Mouse (Mus musculus): ENCODE results near the gene St13. TPM values are rescaled to one million over a fixed set of nuclear protein-coding genes. Genes with fewer than 3 reads are reported as not detected.

Gene St13
- polyA plus RNA-seq (2014; fragmentation: Nextera tagmentation; extraction: Ambion mirVana) = 193 and 194 TPM in 2 replicates

DNA sequence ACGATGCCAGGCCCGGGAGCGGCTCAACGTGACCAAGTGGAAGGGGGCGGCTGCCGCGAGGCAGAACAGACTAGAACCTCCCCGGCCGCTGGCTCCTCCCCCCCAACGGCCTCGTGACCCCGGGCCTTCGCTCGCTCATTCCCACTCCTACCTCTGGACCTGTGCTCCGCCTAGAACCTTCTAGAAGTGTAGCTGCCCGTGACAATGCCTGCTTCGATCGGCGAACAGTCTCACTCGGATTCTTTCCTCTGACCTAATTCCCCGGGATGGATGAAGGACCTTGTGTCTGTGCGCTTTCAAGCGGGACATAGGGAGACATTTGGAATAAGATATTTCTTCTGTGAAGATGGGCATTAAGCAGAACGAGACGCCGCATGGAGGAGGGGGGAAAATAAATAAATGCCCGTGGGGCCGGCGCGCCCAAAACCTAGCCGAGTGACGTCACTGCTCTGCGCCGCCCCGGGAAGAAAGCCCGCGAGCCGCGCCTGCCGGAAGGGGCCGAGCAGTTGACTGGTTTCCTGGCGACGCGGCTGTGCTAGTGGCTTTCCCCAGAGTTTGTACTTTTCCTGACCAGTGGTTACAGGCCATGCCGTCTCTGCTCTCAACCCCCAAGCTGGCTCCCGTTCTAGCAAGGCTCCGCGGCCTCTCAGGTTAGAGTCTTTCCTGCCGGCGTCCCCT lies at the start of gene St13, which contains the start of gene Xpnpep3:
St13 (minus strand) TSS at position 440 of the 678 bp plus-strand sequence.
Xpnpep3 (plus strand) TSS at position 501 of the 678 bp plus-strand sequence.
- H3K4me3 ChIP-seq (ENCODE audit: low read depth, low read length) = peak within 1 kb of the TSS; percentile 56
- H3K9me3 ChIP-seq (ENCODE audit: control insufficient read depth, low read length) = no peaks in the 10 kb centered on the region
- H3K9ac ChIP-seq (ENCODE audit: low read length) = peak within 1 kb of the TSS; percentile 74
- under 1% methylated on average over 46 of the region's 50 CpGs for WGBS
- H3K27me3 ChIP-seq (ENCODE audit: control insufficient read depth, insufficient read depth, low read length) = no peaks in the 10 kb centered on the region
- H3K36me3 ChIP-seq (ENCODE audit: control insufficient read depth, insufficient read depth, low read length) = no peaks in the 10 kb centered on the region
- H3K4me2 ChIP-seq (ENCODE audit: low read depth, low read length, severe bottlenecking) = peak within 1 kb of the TSS; percentile 61
- H3K27ac ChIP-seq (ENCODE audit: low read depth, low read length) = peak within 1 kb of the TSS; percentile 89
- no peaks in the 10 kb centered on the region; the same call in 1 of the 2 replicates for H3K4me1 ChIP-seq (replicated peaks; ENCODE audit: control insufficient read depth, insufficient read depth, low read length)
- ATAC-seq (replicated peaks; ENCODE audit: low FRiP score) = peak; percentile 97
- DNase-seq (ENCODE audit: low spot score) = peak; percentile 97

DNA sequence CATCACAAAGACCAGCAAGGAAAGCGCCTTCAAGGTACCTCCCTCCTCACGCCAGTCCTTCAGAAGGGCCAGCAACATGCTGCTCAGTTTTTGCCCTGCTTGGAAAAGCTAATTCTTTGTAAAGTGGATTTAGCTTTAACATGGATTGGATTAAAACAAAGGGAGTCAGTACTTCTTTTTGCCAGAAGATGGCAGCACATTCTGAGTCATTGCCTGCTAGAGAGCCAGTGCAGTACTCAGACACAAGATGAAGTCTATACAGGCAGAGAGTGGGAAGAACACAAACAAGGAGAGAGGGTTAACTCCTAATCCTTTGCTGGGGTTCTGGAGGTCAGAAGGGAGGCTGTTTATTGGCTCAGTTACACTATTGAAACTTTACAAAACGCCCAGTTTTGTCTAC lies 48.6 kb upstream of the St13 start:
- Histone ChIP-seq H3K4me3 (ENCODE audit: low read depth, low read length) (no peak overlapping the region), H3K4me2 (ENCODE audit: low read depth, low read length, severe bottlenecking) (no peak overlapping the region), H3K27me3 (ENCODE audit: control insufficient read depth, insufficient read depth, low read length) (no peaks in the 10 kb centered on the region), H3K27ac (ENCODE audit: low read depth, low read length) (no peak overlapping the region), H3K9ac (ENCODE audit: low read length) (no peak overlapping the region), H3K9me3 (ENCODE audit: control insufficient read depth, low read length) (no peaks in the 10 kb centered on the region), H3K36me3 (ENCODE audit: control insufficient read depth, insufficient read depth, low read length) (no peaks in the 10 kb centered on the region; the same call in 1 of the 2 replicates), H3K4me1 (replicated peaks; ENCODE audit: control insufficient read depth, insufficient read depth, low read length) (no peaks in the 10 kb centered on the region)
- no peak for DNase-seq (ENCODE audit: low spot score)
- ATAC-seq (replicated peaks; ENCODE audit: low FRiP score) = no peak
- WGBS = 58% methylated on average over 3 of the region's 3 CpGs

GRCm38 (mm10) chr15:81439236-81439635 lies 39.4 kb upstream of the St13 start:
- no peaks in the 10 kb centered on the region for H3K36me3 ChIP-seq (ENCODE audit: control insufficient read depth, insufficient read depth, low read length)
- H3K4me2 ChIP-seq (ENCODE audit: low read depth, low read length, severe bottlenecking) = no peak overlapping the region
- H3K27me3 ChIP-seq (ENCODE audit: control insufficient read depth, insufficient read depth, low read length) = no peaks in the 10 kb centered on the region
- ATAC-seq (replicated peaks; ENCODE audit: low FRiP score) = no peak
- H3K27ac ChIP-seq (ENCODE audit: low read depth, low read length) = no peak overlapping the region
- no peaks in the 10 kb centered on the region for H3K4me1 ChIP-seq (replicated peaks; ENCODE audit: control insufficient read depth, insufficient read depth, low read length)
- no peak for DNase-seq (ENCODE audit: low spot score)
- no peaks in the 10 kb centered on the region for H3K9me3 ChIP-seq (ENCODE audit: control insufficient read depth, low read length)
- H3K9ac ChIP-seq (ENCODE audit: low read length) = no peak overlapping the region
- no peak overlapping the region for H3K4me3 ChIP-seq (ENCODE audit: low read depth, low read length)

GRCm38 (mm10) chr15:81438345-81438744 lies 38.5 kb upstream of the St13 start:
- DNase-seq (ENCODE audit: low spot score) = no peak
- Histone ChIP-seq H3K36me3 (ENCODE audit: control insufficient read depth, insufficient read depth, low read length) (no peaks in the 10 kb centered on the region), H3K4me3 (ENCODE audit: low read depth, low read length) (no peak overlapping the region), H3K9ac (ENCODE audit: low read length) (no peak overlapping the region), H3K9me3 (ENCODE audit: control insufficient read depth, low read length) (no peaks in the 10 kb centered on the region), H3K27ac (ENCODE audit: low read depth, low read length) (no peak overlapping the region), H3K4me2 (ENCODE audit: low read depth, low read length, severe bottlenecking) (no peak overlapping the region), H3K27me3 (ENCODE audit: control insufficient read depth, insufficient read depth, low read length) (no peaks in the 10 kb centered on the region), H3K4me1 (replicated peaks; ENCODE audit: control insufficient read depth, insufficient read depth, low read length) (no peaks in the 10 kb centered on the region)
- 92% methylated on average over 1 of the region's 1 CpGs for WGBS
- ATAC-seq (replicated peaks; ENCODE audit: low FRiP score) = no peak

DNA sequence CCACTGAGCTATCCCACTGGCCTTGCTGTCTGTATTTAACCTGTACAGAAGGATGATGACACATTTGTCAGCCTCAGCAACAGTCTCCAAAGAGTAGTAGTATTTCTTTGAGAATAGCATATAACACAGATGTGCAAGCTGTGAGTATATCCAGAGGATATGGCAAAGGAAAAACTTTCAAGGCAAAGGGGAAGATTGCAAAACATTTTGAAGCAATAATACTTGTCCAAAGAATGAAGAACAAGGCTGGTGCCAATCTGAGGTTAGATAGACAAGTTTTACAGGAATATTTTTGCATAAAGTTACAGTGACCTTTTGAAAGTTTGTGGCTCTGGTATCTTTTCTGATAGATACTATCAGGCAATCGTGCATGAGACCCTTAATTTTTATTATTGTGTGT lies 31.3 kb upstream of the St13 start:
- H3K9me3 ChIP-seq (ENCODE audit: control insufficient read depth, low read length) = no peaks in the 10 kb centered on the region
- ATAC-seq (replicated peaks; ENCODE audit: low FRiP score) (no peak), DNase-seq (ENCODE audit: low spot score) (no peak)
- WGBS = 89% methylated on average over 1 of the region's 1 CpGs
- no peak overlapping the region for H3K4me3 ChIP-seq (ENCODE audit: low read depth, low read length)
- no peaks in the 10 kb centered on the region for H3K27me3 ChIP-seq (ENCODE audit: control insufficient read depth, insufficient read depth, low read length)
- no peaks in the 10 kb centered on the region for H3K4me1 ChIP-seq (replicated peaks; ENCODE audit: control insufficient read depth, insufficient read depth, low read length)
- no peak overlapping the region for H3K4me2 ChIP-seq (ENCODE audit: low read depth, low read length, severe bottlenecking)
- H3K36me3 ChIP-seq (ENCODE audit: control insufficient read depth, insufficient read depth, low read length) = no peaks in the 10 kb centered on the region; the same call in 1 of the 2 replicates
- no peak overlapping the region for H3K9ac ChIP-seq (ENCODE audit: low read length)
- H3K27ac ChIP-seq (ENCODE audit: low read depth, low read length) = no peak overlapping the region

DNA sequence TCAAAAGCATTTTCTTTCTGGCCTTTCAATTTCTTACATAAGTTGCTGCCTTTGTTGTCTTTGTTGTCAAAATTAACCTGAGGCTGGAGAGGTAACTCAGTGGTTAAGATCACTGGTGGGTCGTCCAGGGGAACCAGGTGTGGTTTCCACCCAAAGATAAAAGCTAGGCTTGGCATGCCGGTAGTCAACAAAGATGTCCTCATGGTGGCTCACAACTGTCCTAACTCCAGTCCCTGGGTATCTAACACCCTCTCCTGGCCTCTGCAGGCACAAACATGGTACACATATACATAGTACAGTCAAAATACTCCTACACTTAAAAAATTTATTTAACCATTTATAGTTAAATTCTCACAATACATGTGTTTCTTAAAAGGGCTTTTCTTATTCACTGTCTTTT lies 28.1 kb upstream of the St13 start:
- 92% methylated on average over 2 of the region's 2 CpGs for WGBS
- Histone ChIP-seq H3K4me1 (replicated peaks; ENCODE audit: control insufficient read depth, insufficient read depth, low read length) (no peaks in the 10 kb centered on the region), H3K4me3 (ENCODE audit: low read depth, low read length) (no peak overlapping the region), H3K9me3 (ENCODE audit: control insufficient read depth, low read length) (no peaks in the 10 kb centered on the region), H3K36me3 (ENCODE audit: control insufficient read depth, insufficient read depth, low read length) (no peaks in the 10 kb centered on the region; the same call in 1 of the 2 replicates), H3K27ac (ENCODE audit: low read depth, low read length) (no peak overlapping the region), H3K9ac (ENCODE audit: low read length) (no peak overlapping the region), H3K27me3 (ENCODE audit: control insufficient read depth, insufficient read depth, low read length) (no peaks in the 10 kb centered on the region), H3K4me2 (ENCODE audit: low read depth, low read length, severe bottlenecking) (no peak overlapping the region)
- no peak for DNase-seq (ENCODE audit: low spot score)
- no peak for ATAC-seq (replicated peaks; ENCODE audit: low FRiP score)

DNA sequence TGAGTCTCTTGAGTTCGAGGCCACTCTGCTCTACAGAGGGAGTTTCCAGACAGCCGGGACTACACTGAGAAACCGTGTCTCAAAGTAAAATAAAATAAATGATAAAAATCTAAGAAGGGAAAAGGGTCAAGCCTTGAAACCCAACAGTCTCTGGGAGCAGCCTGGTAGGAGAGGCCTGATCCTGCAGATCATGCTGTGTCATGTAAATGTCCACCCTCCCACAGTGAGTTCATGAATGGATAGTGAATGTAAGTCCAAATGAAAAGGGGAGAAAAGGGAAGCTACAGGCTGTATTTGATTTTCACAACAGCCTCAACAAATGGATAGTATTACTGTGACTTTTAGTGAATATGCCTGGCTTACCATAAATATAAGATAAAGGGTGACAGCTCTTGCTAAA lies 25.4 kb upstream of the St13 start:
- H3K27me3 ChIP-seq (ENCODE audit: control insufficient read depth, insufficient read depth, low read length) = no peaks in the 10 kb centered on the region
- H3K36me3 ChIP-seq (ENCODE audit: control insufficient read depth, insufficient read depth, low read length) = no peaks in the 10 kb centered on the region
- H3K4me3 ChIP-seq (ENCODE audit: low read depth, low read length) = no peak overlapping the region
- no peak for DNase-seq (ENCODE audit: low spot score)
- no peak overlapping the region for H3K9ac ChIP-seq (ENCODE audit: low read length)
- H3K9me3 ChIP-seq (ENCODE audit: control insufficient read depth, low read length) = no peaks in the 10 kb centered on the region
- ATAC-seq (replicated peaks; ENCODE audit: low FRiP score) = no peak
- no peak overlapping the region for H3K4me2 ChIP-seq (ENCODE audit: low read depth, low read length, severe bottlenecking)
- H3K4me1 ChIP-seq (replicated peaks; ENCODE audit: control insufficient read depth, insufficient read depth, low read length) = no peaks in the 10 kb centered on the region
- WGBS = 89% methylated on average over 3 of the region's 3 CpGs
- no peak overlapping the region for H3K27ac ChIP-seq (ENCODE audit: low read depth, low read length)

DNA sequence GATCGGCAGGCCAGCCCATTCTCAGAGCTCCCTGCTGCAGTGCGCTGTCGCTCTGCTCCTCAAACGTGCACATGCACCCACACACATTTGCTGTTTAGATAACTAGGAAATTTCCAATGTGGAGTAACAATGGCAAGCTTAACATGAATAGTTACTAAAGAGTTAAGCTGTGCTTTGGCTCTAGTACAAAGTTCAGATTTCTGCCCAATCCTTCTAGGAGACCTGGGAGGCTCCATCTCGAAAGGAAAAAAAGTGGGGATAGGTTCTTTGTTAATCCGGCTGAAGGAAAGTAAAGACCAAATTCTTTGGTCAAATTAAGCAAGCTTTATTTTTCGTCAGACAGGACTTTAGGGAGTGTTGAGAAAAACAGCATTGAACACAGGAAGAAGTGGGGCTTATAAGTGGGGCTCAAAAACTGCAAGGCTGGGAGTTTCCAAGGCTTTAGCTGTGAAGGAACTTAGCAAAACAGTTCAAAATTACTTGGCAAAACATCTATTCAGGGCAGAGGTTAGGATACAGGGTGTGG lies 22.3 kb upstream of the St13 start:
- no peaks in the 10 kb centered on the region for H3K9me3 ChIP-seq (ENCODE audit: control insufficient read depth, low read length)
- 74% methylated on average over 7 of the region's 7 CpGs for WGBS
- no peak overlapping the region for H3K27ac ChIP-seq (ENCODE audit: low read depth, low read length)
- ATAC-seq (replicated peaks; ENCODE audit: low FRiP score) = no peak
- no peaks in the 10 kb centered on the region for H3K36me3 ChIP-seq (ENCODE audit: control insufficient read depth, insufficient read depth, low read length)
- DNase-seq (ENCODE audit: low spot score) = no peak
- no peak overlapping the region; the same call in 1 of the 2 replicates for H3K9ac ChIP-seq (ENCODE audit: low read length)
- no peak overlapping the region for H3K4me3 ChIP-seq (ENCODE audit: low read depth, low read length)
- no peaks in the 10 kb centered on the region for H3K4me1 ChIP-seq (replicated peaks; ENCODE audit: control insufficient read depth, insufficient read depth, low read length)
- H3K4me2 ChIP-seq (ENCODE audit: low read depth, low read length, severe bottlenecking) = no peak overlapping the region
- no peaks in the 10 kb centered on the region for H3K27me3 ChIP-seq (ENCODE audit: control insufficient read depth, insufficient read depth, low read length)

DNA sequence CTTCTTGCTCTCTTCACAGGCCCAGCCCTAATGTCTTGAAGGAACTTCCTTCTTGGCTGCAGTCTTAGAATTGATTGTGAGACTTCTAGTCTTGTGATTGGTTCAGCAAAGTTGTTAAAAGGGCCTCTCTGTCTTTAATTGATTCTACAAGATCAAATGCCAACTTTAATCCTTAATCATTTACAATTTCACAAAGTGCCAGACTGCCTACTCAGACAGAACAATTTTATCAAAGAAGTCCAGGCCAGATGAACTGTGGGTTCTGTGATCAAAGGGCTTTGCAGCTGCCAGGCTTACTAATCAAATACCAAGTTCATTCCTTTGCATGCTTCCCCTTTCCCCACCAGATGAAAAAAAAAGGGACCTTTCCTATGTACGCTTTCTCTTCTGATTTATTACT lies 21.6 kb upstream of the St13 start:
- H3K36me3 ChIP-seq (ENCODE audit: control insufficient read depth, insufficient read depth, low read length) = no peaks in the 10 kb centered on the region
- no peak overlapping the region for H3K4me3 ChIP-seq (ENCODE audit: low read depth, low read length)
- ATAC-seq (replicated peaks; ENCODE audit: low FRiP score) (no peak), DNase-seq (ENCODE audit: low spot score) (no peak)
- H3K4me2 ChIP-seq (ENCODE audit: low read depth, low read length, severe bottlenecking) = no peak overlapping the region
- H3K9me3 ChIP-seq (ENCODE audit: control insufficient read depth, low read length) = no peaks in the 10 kb centered on the region
- 0 out of 2 replicates have a peak, but pooled peaks cover 2% of the 10 kb centered on the region for H3K4me1 ChIP-seq (replicated peaks; ENCODE audit: control insufficient read depth, insufficient read depth, low read length)
- H3K27ac ChIP-seq (ENCODE audit: low read depth, low read length) = no peak overlapping the region
- no peak overlapping the region for H3K9ac ChIP-seq (ENCODE audit: low read length)
- no peaks in the 10 kb centered on the region for H3K27me3 ChIP-seq (ENCODE audit: control insufficient read depth, insufficient read depth, low read length)
- 71% methylated on average over 1 of the region's 1 CpGs for WGBS

Data from forebrain, embryonic 11.5 days (tissue).